Mouse (Mus musculus) ES-E14 (cell line): ENCODE measurements around the gene Ttpal. TPM values are rescaled to one million over a fixed set of nuclear protein-coding genes. Genes with fewer than 3 reads are reported as not detected.

Source experiments
- DNase-seq: peaks from one replicate; pipeline ENCODE4 v3.0.0-alpha.2; 2013; ENCODE audit warnings: low read depth, low spot score
- H3K27ac ChIP-seq: 2 replicates; pipeline ENCODE4 v1.5.1; 2012; ENCODE audit warnings: low read depth, mild to moderate bottlenecking, low read length, moderate library complexity, mixed read lengths; ENCODE audit not compliant: poor library complexity, insufficient read depth, severe bottlenecking
- H3K36me3 ChIP-seq: 2 replicates; pipeline ENCODE4 v1.6.1; 2012; ENCODE audit warnings: mild to moderate bottlenecking, low read length, moderate library complexity, mixed read lengths; ENCODE audit not compliant: control insufficient read depth, poor library complexity, insufficient read depth, severe bottlenecking
- H3K4me1 ChIP-seq, 2 experiments: fragments of 150-350 bp in 1 of 2; sonication (generic) in 1 of 2; 2 replicates each; pipeline ENCODE4 v1.6.1; 2012; ENCODE audit warnings: low read length in 2 of 2, mild to moderate bottlenecking in 1 of 2, mixed read lengths in 1 of 2; ENCODE audit not compliant: control insufficient read depth in 2 of 2, insufficient read depth in 2 of 2, poor library complexity in 1 of 2
- H3K4me3 ChIP-seq, 2 experiments: fragments of 150-350 bp in 1 of 2; sonication (generic) in 1 of 2; 2 replicates each; pipeline ENCODE4 v1.5.1; 2012; ENCODE audit warnings: low read length in 2 of 2, low read depth in 1 of 2, mild to moderate bottlenecking in 1 of 2, mixed read lengths in 1 of 2; ENCODE audit not compliant: insufficient read depth in 1 of 2, poor library complexity in 1 of 2, severe bottlenecking in 1 of 2
- H3K9ac ChIP-seq: 2 replicates; pipeline ENCODE4 v1.6.1; 2012; ENCODE audit warnings: low read depth, mild to moderate bottlenecking, low read length, mixed read lengths; ENCODE audit not compliant: poor library complexity, insufficient read depth, severe bottlenecking
- H3K9me3 ChIP-seq: fragments of 150-350 bp; sonication (generic); 2 replicates; pipeline ENCODE4 v1.6.1; 2012; ENCODE audit warnings: low read depth, mild to moderate bottlenecking, low read length; ENCODE audit not compliant: control insufficient read depth, insufficient read depth
- CHD2 ChIP-seq: IDR thresholded peaks from 2 replicates; pipeline ENCODE4 v1.6.1; 2014; ENCODE audit warnings: mild to moderate bottlenecking, low read depth, low read length, inconsistent platforms
- HCFC1 ChIP-seq: IDR thresholded peaks from 2 replicates; pipeline ENCODE4 v1.6.1; 2012; ENCODE audit warnings: low read length, inconsistent platforms, borderline replicate concordance; ENCODE audit not compliant: insufficient read depth
- MAFK ChIP-seq: IDR thresholded peaks from 2 replicates; pipeline ENCODE4 v1.6.1; 2014; ENCODE audit warnings: mild to moderate bottlenecking, low read depth, low read length, inconsistent platforms; ENCODE audit not compliant: insufficient read depth
- ZC3H11A ChIP-seq: IDR thresholded peaks from 2 replicates; pipeline ENCODE4 v1.6.1; 2012; ENCODE audit warnings: low read depth, mild to moderate bottlenecking, inconsistent platforms, low read length, borderline replicate concordance
- ZNF384 ChIP-seq: IDR thresholded peaks from 2 replicates; pipeline ENCODE4 v1.6.1; 2012; ENCODE audit warnings: low read depth, low read length, inconsistent platforms
- in situ Hi-C, 2 experiments: fragments of 600-800 bp; cut with MboI; formaldehyde crosslinking; loops; one replicate each; pipeline ENCODE4 v1.15.1; 2025; ENCODE audit warnings: low sequenced_read_pairs in 2 of 2, inconsistent platforms in 1 of 2; ENCODE audit not compliant: unreplicated experiment in 2 of 2
- total RNA-seq: library from RNA; depleted of rRNA; stranded (reverse); fragments of 300-350 nt; gene quantifications from 2 replicates; pipeline ENCODE4 v1.2.3, GENCODE M21; 2012

Ttpal gene
- total RNA-seq, 1 experiment = 7.8 TPM

GRCm38 (mm10) chr2:163634211-163634610 lies 32.1 kb downstream of the Ttpal start:
- Histone ChIP-seq H3K9ac (no peak overlapping the region), H3K4me3 (no peak overlapping the region), H3K27ac (no peak overlapping the region), H3K9me3 (no peaks in the 10 kb centered on the region), H3K36me3 (peaks cover 6% of the 10 kb centered on the region), H3K4me1 (no peaks in the 10 kb centered on the region)
- TF ChIP-seq ZNF384 (no peak), CHD2 (no peak), ZC3H11A (no peak), HCFC1 (no peak), MAFK (no peak)
- in situ Hi-C loops = no loop called here
- DNase-seq = no peak

DNA sequence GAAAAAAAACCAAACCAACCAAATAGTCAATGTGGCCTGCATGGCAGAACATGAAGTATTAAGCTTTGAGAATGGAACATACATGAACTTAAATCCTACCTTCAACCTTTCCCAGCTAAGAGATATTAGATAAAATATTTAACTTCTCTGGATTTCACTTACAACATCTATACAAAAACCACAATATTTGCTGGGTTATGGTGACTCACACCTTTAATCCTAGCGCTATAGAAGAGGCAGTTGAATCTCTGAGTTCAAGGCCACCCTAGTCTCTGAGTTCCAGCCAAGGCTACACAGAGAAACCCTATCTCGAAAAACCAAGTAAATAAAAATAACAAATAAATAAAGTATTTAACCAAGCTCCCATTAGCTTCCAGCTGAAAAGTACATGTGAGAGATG lies 33.9 kb downstream of the Ttpal start:
- no peak for DNase-seq
- H3K4me3 ChIP-seq = no peak overlapping the region
- H3K9me3 ChIP-seq = no peaks in the 10 kb centered on the region
- in situ Hi-C loops = no loop called here
- H3K9ac ChIP-seq = no peak overlapping the region
- no peak for TF ChIP-seq ZC3H11A
- TF ChIP-seq ZNF384 = no peak
- no peaks in the 10 kb centered on the region for H3K4me1 ChIP-seq
- H3K36me3 ChIP-seq = no peaks in the 10 kb centered on the region; the same call in none of the 2 replicates
- H3K27ac ChIP-seq = no peak overlapping the region

- no peak for DNase-seq
- Histone ChIP-seq H3K27ac (no peak overlapping the region), H3K9me3 (no peaks in the 10 kb centered on the region), H3K9ac (no peak overlapping the region), H3K36me3 (no peaks in the 10 kb centered on the region; the same call in none of the 2 replicates), H3K4me3 (no peak overlapping the region), H3K4me1 (peaks cover 0 to 2% of the 10 kb centered on the region in 2 experiments; a peak in 1 of 4 replicates)
- TF ChIP-seq CHD2 (no peak), MAFK (no peak), HCFC1 (no peak), ZNF384 (no peak), ZC3H11A (no peak)
- in situ Hi-C loops = no loop called here
Observed at GRCm38 (mm10) chr2:163637655-163638266, 35.6 kb downstream of the Ttpal start.

DNA sequence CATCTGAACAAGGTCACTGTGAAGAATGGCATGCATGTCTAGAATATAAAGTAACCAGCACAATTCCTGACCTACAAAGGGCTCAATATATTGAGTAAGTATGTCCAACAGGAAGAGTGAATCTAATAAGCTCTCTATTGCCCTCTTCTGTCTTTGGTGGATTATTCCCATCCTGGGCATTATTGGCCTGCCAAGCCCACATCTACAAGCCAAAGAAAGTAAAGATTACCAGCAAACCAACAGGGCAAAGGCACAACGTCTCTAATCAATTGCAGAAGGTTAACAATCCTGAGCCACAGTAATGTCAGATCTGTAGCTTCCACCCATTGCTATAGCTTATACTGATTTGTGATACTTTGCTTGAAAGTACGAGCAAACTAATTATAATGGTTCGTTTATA lies 38.4 kb downstream of the Ttpal start:
- H3K9ac ChIP-seq = no peak overlapping the region
- no peak for DNase-seq
- H3K4me1 ChIP-seq = peaks cover 0 to 5% of the 10 kb centered on the region in 2 experiments; a peak in 1 of 4 replicates
- no peaks in the 10 kb centered on the region for H3K9me3 ChIP-seq
- in situ Hi-C loops = no loop called here
- TF ChIP-seq MAFK (no peak), ZNF384 (no peak), CHD2 (no peak), HCFC1 (no peak), ZC3H11A (no peak)
- H3K4me3 ChIP-seq = no peak overlapping the region
- no peak overlapping the region for H3K27ac ChIP-seq
- no peaks in the 10 kb centered on the region; the same call in none of the 2 replicates for H3K36me3 ChIP-seq

DNA sequence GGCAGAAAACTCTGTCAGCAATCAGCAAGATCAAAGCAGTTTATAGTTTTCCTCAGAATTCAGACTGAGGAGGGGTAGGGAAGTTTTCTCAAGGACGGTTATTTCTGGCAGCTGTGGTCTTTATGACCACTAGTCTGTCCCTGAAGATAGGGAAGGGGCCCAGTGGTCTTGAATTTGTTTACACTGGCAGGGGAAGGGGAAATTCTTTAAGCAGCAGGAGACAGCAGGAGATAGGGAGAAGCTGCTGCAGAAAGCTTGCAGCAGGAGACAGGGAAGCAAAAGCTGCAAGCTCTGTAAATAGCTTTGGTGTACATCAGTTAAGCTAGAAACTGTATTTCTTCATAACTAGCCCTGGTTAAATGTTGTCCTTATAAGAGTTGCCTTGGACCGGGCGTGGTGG lies 39.6 kb downstream of the Ttpal start:
- Histone ChIP-seq H3K4me1 (peaks cover 0 to 5% of the 10 kb centered on the region in 2 experiments; a peak in 1 of 4 replicates), H3K36me3 (no peaks in the 10 kb centered on the region; the same call in 1 of the 2 replicates), H3K4me3 (no peak overlapping the region), H3K9ac (no peak overlapping the region), H3K9me3 (no peaks in the 10 kb centered on the region), H3K27ac (no peak overlapping the region)
- TF ChIP-seq ZNF384 (no peak), MAFK (no peak), CHD2 (no peak), ZC3H11A (no peak), HCFC1 (no peak)
- no peak for DNase-seq
- in situ Hi-C loops = no loop called here
